Mouse (Mus musculus) ES-Bruce4 (cell line): ENCODE data around the gene Prrx1. TPM values are rescaled to one million over a fixed set of nuclear protein-coding genes. Genes with fewer than 3 reads are reported as not detected.

Source experiments
- H3K27ac ChIP-seq: 2 replicates; pipeline ENCODE4 v1.5.1; 2012; ENCODE audit warnings: low read length, inconsistent platforms; ENCODE audit not compliant: insufficient read depth
- H3K27me3 ChIP-seq: 2 replicates; pipeline ENCODE4 v1.6.1; 2012; ENCODE audit warnings: mild to moderate bottlenecking, low read length, inconsistent platforms; ENCODE audit not compliant: control insufficient read depth, poor library complexity, insufficient read depth, severe bottlenecking
- H3K36me3 ChIP-seq: 2 replicates; pipeline ENCODE4 v1.6.1; 2012; ENCODE audit warnings: inconsistent platforms, mild to moderate bottlenecking, low read length, moderate library complexity; ENCODE audit not compliant: control insufficient read depth, poor library complexity, insufficient read depth, severe bottlenecking
- H3K4me1 ChIP-seq: one replicate; pipeline ENCODE4 v1.8.1; 2011; ENCODE audit warnings: low read length; ENCODE audit not compliant: control insufficient read depth, insufficient read depth
- H3K4me3 ChIP-seq: 2 replicates; pipeline ENCODE4 v1.5.1; 2011; ENCODE audit warnings: low read depth, mild to moderate bottlenecking, low read length
- H3K9ac ChIP-seq: 2 replicates; pipeline ENCODE4 v1.6.1; 2012; ENCODE audit warnings: low read depth, mild to moderate bottlenecking, inconsistent platforms; ENCODE audit not compliant: poor library complexity, severe bottlenecking
- H3K9me3 ChIP-seq: replicated peaks from 2 replicates; pipeline ENCODE4 v1.6.1; 2012; ENCODE audit warnings: mild to moderate bottlenecking, low read length, inconsistent platforms; ENCODE audit not compliant: control insufficient read depth, poor library complexity, insufficient read depth, severe bottlenecking
- CTCF ChIP-seq: IDR thresholded peaks from one replicate; pipeline ENCODE4 v1.8.1; 2011; ENCODE audit warnings: low read depth, low read length
- EP300 ChIP-seq: IDR thresholded peaks from 2 replicates; pipeline ENCODE4 v1.6.1; 2011; ENCODE audit warnings: low read depth, low read length; ENCODE audit not compliant: insufficient read depth
- POLR2A ChIP-seq: IDR thresholded peaks from one replicate; pipeline ENCODE4 v1.8.1; 2011; ENCODE audit warnings: low read length; ENCODE audit not compliant: insufficient read depth
- polyA plus RNA-seq: library from polyadenylated mRNA; stranded (reverse); fragments of >200 nt; gene quantifications from 2 replicates; pipeline ENCODE4 v1.2.4, GENCODE M21; 2011; ENCODE audit warnings: low read depth; ENCODE audit not compliant: missing spikeins, insufficient read depth, insufficient read length

Prrx1 gene
- polyA plus RNA-seq, 1 experiment = 3.2 TPM

GRCm38 (mm10) chr1:163280842-163281122 is 32.7 kb downstream of the Prrx1 start:
- H3K27me3 ChIP-seq = no peaks in the 10 kb centered on the region
- H3K4me3 ChIP-seq = no peak overlapping the region
- H3K9me3 ChIP-seq = no peaks in the 10 kb centered on the region
- H3K27ac ChIP-seq = no peak overlapping the region
- no peak overlapping the region for H3K9ac ChIP-seq
- H3K36me3 ChIP-seq = no peaks in the 10 kb centered on the region
- H3K4me1 ChIP-seq = no peaks in the 10 kb centered on the region
- no peak for TF ChIP-seq CTCF
- no peak for TF ChIP-seq POLR2A
- no peak for TF ChIP-seq EP300

- Histone ChIP-seq H3K4me3 (no peak overlapping the region), H3K9me3 (no peaks in the 10 kb centered on the region), H3K4me1 (no peaks in the 10 kb centered on the region), H3K36me3 (no peaks in the 10 kb centered on the region), H3K9ac (no peak overlapping the region), H3K27ac (no peak overlapping the region), H3K27me3 (no peaks in the 10 kb centered on the region)
- no peak for TF ChIP-seq POLR2A
- no peak for TF ChIP-seq EP300
- TF ChIP-seq CTCF = no peak
These were observed 33.2 kb downstream of the Prrx1 start for GRCm38 (mm10) chr1:163280097-163280841.

GRCm38 (mm10) chr1:163277069-163277468 is 36.4 kb downstream of the Prrx1 start:
- H3K27me3 ChIP-seq = no peaks in the 10 kb centered on the region
- no peak overlapping the region for H3K9ac ChIP-seq
- no peak for TF ChIP-seq POLR2A
- TF ChIP-seq EP300 = no peak
- no peak for TF ChIP-seq CTCF
- no peak overlapping the region for H3K4me3 ChIP-seq
- no peaks in the 10 kb centered on the region for H3K4me1 ChIP-seq
- no peaks in the 10 kb centered on the region for H3K9me3 ChIP-seq
- no peaks in the 10 kb centered on the region for H3K36me3 ChIP-seq
- no peak overlapping the region for H3K27ac ChIP-seq

- TF ChIP-seq POLR2A (no peak), CTCF (no peak), EP300 (no peak)
- H3K27ac ChIP-seq = no peak overlapping the region
- no peaks in the 10 kb centered on the region for H3K27me3 ChIP-seq
- H3K9me3 ChIP-seq = no peaks in the 10 kb centered on the region
- no peak overlapping the region for H3K9ac ChIP-seq
- no peak overlapping the region for H3K4me3 ChIP-seq
- H3K4me1 ChIP-seq = no peaks in the 10 kb centered on the region
- H3K36me3 ChIP-seq = no peaks in the 10 kb centered on the region
These were observed 38.6 kb downstream of the Prrx1 start for GRCm38 (mm10) chr1:163274919-163275318.

- H3K4me1 ChIP-seq = no peaks in the 10 kb centered on the region
- H3K27ac ChIP-seq = no peak overlapping the region
- no peaks in the 10 kb centered on the region for H3K9me3 ChIP-seq
- no peak overlapping the region for H3K9ac ChIP-seq
- H3K4me3 ChIP-seq = no peak overlapping the region
- no peak for TF ChIP-seq EP300
- no peak for TF ChIP-seq CTCF
- TF ChIP-seq POLR2A = no peak
- no peaks in the 10 kb centered on the region for H3K36me3 ChIP-seq
- no peaks in the 10 kb centered on the region for H3K27me3 ChIP-seq
These were observed 40.4 kb downstream of the Prrx1 start for GRCm38 (mm10) chr1:163273132-163273531.

GRCm38 (mm10) chr1:163266853-163267538 is 46.5 kb downstream of the Prrx1 start:
- no peak for TF ChIP-seq EP300
- no peak for TF ChIP-seq CTCF
- TF ChIP-seq POLR2A = no peak
- Histone ChIP-seq H3K9ac (no peak overlapping the region), H3K36me3 (no peaks in the 10 kb centered on the region), H3K27ac (no peak overlapping the region), H3K4me3 (no peak overlapping the region), H3K9me3 (no peaks in the 10 kb centered on the region), H3K4me1 (no peaks in the 10 kb centered on the region), H3K27me3 (no peaks in the 10 kb centered on the region)
